21 mouse cellular contexts compared by ENCODE assay signal in genomic region chr2:52994526-52994925, GRCm38 (mm10).
DNase-seq lines count a peak whose midpoint lies in the region; ATAC-seq and TF ChIP-seq lines count a peak whose summit lies in the region.
"Had no signal": no experiment of that assay in that cellular context is flagged by ENCODE, and none has a peak within 500 bp of the region (broad histone marks: within the 10 kb centered on the region; RNA-seq: fewer than 3 reads in every experiment).

No protein-coding gene starts in this region.

- DNase-seq in adrenal gland, adult (ENCODE audit: inconsistent age in 2 of 2, low spot score in 1 of 2): peak; percentile 50 to 61
- no peak for DNase-seq in adrenal gland, postnatal 10 days
- peak; percentile 57 for DNase-seq in heart, adult 8-10 months (ENCODE audit: low spot score)
- DNase-seq in heart, embryonic 10.5 days (ENCODE audit: low spot score): no peak
- DNase-seq in liver, postnatal 0 days: no peak
- no peak for DNase-seq in liver
- DNase-seq in kidney, postnatal 10 days: peak; percentile 55
- DNase-seq: cerebellum, adult 9-11 months; liver, embryonic 13.5 days; lung, embryonic 14.5 days; thymus, adult 18-20 months; thymus, postnatal 36 days had no signal

- TF ChIP-seq CTCF in liver, postnatal 0 days (IDR thresholded peaks at IDR 0.05; ENCODE audit: low read depth): no peak

- TF ChIP-seq EP300 in liver, postnatal 0 days (IDR thresholded peaks at IDR 0.05; ENCODE audit: low read depth): peak; percentile 17; the same call in 1 of the 2 replicates

- no peak for ATAC-seq in liver, postnatal 0 days
- no peak for ATAC-seq in forebrain, embryonic 12.5 days (ENCODE audit: low FRiP score)
- ATAC-seq: activated CD4-positive, CD25-positive, alpha-beta regulatory T cell, adult 4 months; forebrain, embryonic 15.5 days; intestine, postnatal 0 days; midbrain, embryonic 13.5 days had no signal

- H3K9ac ChIP-seq in liver, postnatal 0 days (replicated peaks): no peak overlapping the region
- H3K9ac ChIP-seq in forebrain, embryonic 12.5 days: no peak overlapping the region
- H3K9ac ChIP-seq: embryonic facial prominence, embryonic 15.5 days; forebrain, embryonic 15.5 days; hindbrain, embryonic 12.5 days; limb, embryonic 13.5 days; liver, embryonic 13.5 days; lung, embryonic 14.5 days; midbrain, embryonic 13.5 days; stomach, embryonic 15.5 days had no signal

- H3K4me1 ChIP-seq in heart, embryonic 10.5 days: 0 out of 2 replicates have a peak, but pooled peaks cover 3% of the 10 kb centered on the region
- H3K4me1 ChIP-seq in liver, postnatal 0 days (ENCODE audit: insufficient read depth): no peaks in the 10 kb centered on the region
- H3K4me1 ChIP-seq in forebrain, embryonic 12.5 days: peaks cover 15% of the 10 kb centered on the region
- H3K4me1 ChIP-seq: liver, embryonic 13.5 days had no signal

- H3K27me3 ChIP-seq in heart, embryonic 10.5 days (ENCODE audit: insufficient read depth, poor library complexity, severe bottlenecking): no peaks in the 10 kb centered on the region
- H3K27me3 ChIP-seq in liver, postnatal 0 days (ENCODE audit: insufficient read depth, low read length): no peaks in the 10 kb centered on the region
- H3K27me3 ChIP-seq in forebrain, embryonic 12.5 days: no peaks in the 10 kb centered on the region
- H3K27me3 ChIP-seq: embryonic facial prominence, embryonic 15.5 days; forebrain, embryonic 15.5 days; hindbrain, embryonic 12.5 days; limb, embryonic 13.5 days; liver, embryonic 13.5 days; midbrain, embryonic 13.5 days; stomach, embryonic 15.5 days had no signal

- WGBS in heart, embryonic 10.5 days: 85% methylated on average over 9 of the region's 9 CpGs
- WGBS in liver, postnatal 0 days (ENCODE audit: insufficient replicate concordance): 78% methylated on average over 9 of the region's 9 CpGs
- 96% methylated on average over 9 of the region's 9 CpGs for WGBS in forebrain, embryonic 12.5 days

- H3K4me2 ChIP-seq in liver, postnatal 0 days (ENCODE audit: low read depth, low read length): no peak overlapping the region
- H3K4me2 ChIP-seq in forebrain, embryonic 12.5 days: no peak overlapping the region
- H3K4me2 ChIP-seq: embryonic facial prominence, embryonic 15.5 days; forebrain, embryonic 15.5 days; hindbrain, embryonic 12.5 days; limb, embryonic 13.5 days; liver, embryonic 13.5 days; lung, embryonic 14.5 days; midbrain, embryonic 13.5 days; stomach, embryonic 15.5 days had no signal

- H3K27ac ChIP-seq in heart, embryonic 10.5 days: no peak overlapping the region
- no peak overlapping the region for H3K27ac ChIP-seq in liver, postnatal 0 days (ENCODE audit: low read depth)
- no peak overlapping the region for H3K27ac ChIP-seq in forebrain, embryonic 12.5 days
- H3K27ac ChIP-seq: embryonic facial prominence, embryonic 15.5 days; forebrain, embryonic 15.5 days; hindbrain, embryonic 12.5 days; limb, embryonic 13.5 days; liver, embryonic 13.5 days; midbrain, embryonic 13.5 days; stomach, embryonic 15.5 days had no signal

- H3K36me3 ChIP-seq in heart, embryonic 10.5 days: no peaks in the 10 kb centered on the region
- H3K36me3 ChIP-seq in liver, postnatal 0 days (replicated peaks; ENCODE audit: insufficient read depth, low read length): no peaks in the 10 kb centered on the region
- no peaks in the 10 kb centered on the region for H3K36me3 ChIP-seq in forebrain, embryonic 12.5 days (replicated peaks)
- H3K36me3 ChIP-seq: embryonic facial prominence, embryonic 15.5 days; forebrain, embryonic 15.5 days; hindbrain, embryonic 12.5 days; limb, embryonic 13.5 days; liver, embryonic 13.5 days; midbrain, embryonic 13.5 days; stomach, embryonic 15.5 days had no signal

- no peaks in the 10 kb centered on the region for H3K9me3 ChIP-seq in heart, embryonic 10.5 days
- H3K9me3 ChIP-seq in liver, postnatal 0 days (ENCODE audit: low read length): no peaks in the 10 kb centered on the region
- H3K9me3 ChIP-seq in forebrain, embryonic 12.5 days: no peaks in the 10 kb centered on the region
- H3K9me3 ChIP-seq: embryonic facial prominence, embryonic 15.5 days; forebrain, embryonic 15.5 days; hindbrain, embryonic 12.5 days; limb, embryonic 13.5 days; liver, embryonic 13.5 days; midbrain, embryonic 13.5 days; stomach, embryonic 15.5 days had no signal

- no peak overlapping the region for H3K4me3 ChIP-seq in heart, embryonic 10.5 days
- H3K4me3 ChIP-seq in liver, postnatal 0 days (ENCODE audit: low read depth, low read length): no peak overlapping the region
- H3K4me3 ChIP-seq in forebrain, embryonic 12.5 days (replicated peaks): no peak overlapping the region
- H3K4me3 ChIP-seq: embryonic facial prominence, embryonic 15.5 days; forebrain, embryonic 15.5 days; hindbrain, embryonic 12.5 days; limb, embryonic 13.5 days; liver, embryonic 13.5 days; midbrain, embryonic 13.5 days; stomach, embryonic 15.5 days had no signal

Comparison
In these comparisons a context has a peak if more than half of its experiments do, and no peak if none do; other contexts are left out.
1. DNase-seq: peak in adrenal gland, adult (2 of 2), heart, adult 8-10 months (single experiment) and kidney, postnatal 10 days (single experiment); none in adrenal gland, postnatal 10 days (single experiment), heart, embryonic 10.5 days (single experiment), liver, postnatal 0 days (single experiment) and liver (single experiment).